Mouse (Mus musculus): ENCODE measurements around the gene Slc19a1.
A peak's percentile ranks its signal among the peaks of the same experiment; 100 is the strongest.

Gene Slc19a1

GRCm38 (mm10) chr10:77032591-77033322 lies 716 bp downstream of the Slc19a1 start:
- DNase-seq (ENCODE audit: low read depth, low spot score), result peak; percentile 97

- DNase-seq (ENCODE audit: low read depth, low spot score), result peak; percentile 43
These were observed 1.4 kb downstream of the Slc19a1 start for GRCm38 (mm10) chr10:77033323-77034025.

- no peak for DNase-seq (ENCODE audit: low read depth, low spot score)
These were observed 3.4 kb downstream of the Slc19a1 start for GRCm38 (mm10) chr10:77035487-77035886.

GRCm38 (mm10) chr10:77038579-77039174 lies 6.6 kb downstream of the Slc19a1 start:
- no peak for DNase-seq (ENCODE audit: low read depth, low spot score)

GRCm38 (mm10) chr10:77048196-77048595 lies 16.2 kb downstream of the Slc19a1 start:
- no peak for DNase-seq (ENCODE audit: low read depth, low spot score)

GRCm38 (mm10) chr10:77048606-77049005 lies 16.6 kb downstream of the Slc19a1 start:
- DNase-seq (ENCODE audit: low read depth, low spot score), result no peak

- no peak for DNase-seq (ENCODE audit: low read depth, low spot score)
These were observed 24.7 kb downstream of the Slc19a1 start for GRCm38 (mm10) chr10:77056768-77057167.

- DNase-seq (ENCODE audit: low read depth, low spot score), result no peak
These were observed 29.4 kb downstream of the Slc19a1 start for GRCm38 (mm10) chr10:77061426-77061825.

- no peak for DNase-seq (ENCODE audit: low read depth, low spot score)
These were observed 30.5 kb downstream of the Slc19a1 start for GRCm38 (mm10) chr10:77062393-77063010.

- no peak for DNase-seq (ENCODE audit: low read depth, low spot score)
These were observed 32.2 kb downstream of the Slc19a1 start for GRCm38 (mm10) chr10:77064239-77064638.

- DNase-seq (ENCODE audit: low read depth, low spot score), result no peak
These were observed 32.6 kb downstream of the Slc19a1 start for GRCm38 (mm10) chr10:77064659-77065058.

- DNase-seq (ENCODE audit: low read depth, low spot score), result no peak
These were observed 36.4 kb downstream of the Slc19a1 start for GRCm38 (mm10) chr10:77068469-77068868.

GRCm38 (mm10) chr10:77070072-77070471 lies 38.0 kb downstream of the Slc19a1 start:
- DNase-seq (ENCODE audit: low read depth, low spot score), result peak; percentile 76

- DNase-seq (ENCODE audit: low read depth, low spot score), result no peak
These were observed 42.4 kb downstream of the Slc19a1 start for GRCm38 (mm10) chr10:77074276-77074974.

GRCm38 (mm10) chr10:77078456-77078855 lies 46.4 kb downstream of the Slc19a1 start:
- DNase-seq (ENCODE audit: low read depth, low spot score), result no peak

GRCm38 (mm10) chr10:77078961-77079360 lies 46.9 kb downstream of the Slc19a1 start:
- no peak for DNase-seq (ENCODE audit: low read depth, low spot score)

- peak; percentile 80 for DNase-seq (ENCODE audit: low read depth, low spot score)
These were observed 50.4 kb downstream of the Slc19a1 start for GRCm38 (mm10) chr10:77082453-77082852.

- DNase-seq (ENCODE audit: low read depth, low spot score), result no peak
These were observed 50.9 kb downstream of the Slc19a1 start for GRCm38 (mm10) chr10:77082921-77083320.

GRCm38 (mm10) chr10:77084568-77084967 lies 52.5 kb downstream of the Slc19a1 start:
- no peak for DNase-seq (ENCODE audit: low read depth, low spot score)

- no peak for DNase-seq (ENCODE audit: low read depth, low spot score)
These were observed 57.3 kb downstream of the Slc19a1 start for GRCm38 (mm10) chr10:77089336-77089735.

- DNase-seq (ENCODE audit: low read depth, low spot score), result no peak
These were observed 58.0 kb downstream of the Slc19a1 start for GRCm38 (mm10) chr10:77090063-77090462.
